8 mouse cellular contexts compared by ENCODE assay signal in the genomic region with DNA sequence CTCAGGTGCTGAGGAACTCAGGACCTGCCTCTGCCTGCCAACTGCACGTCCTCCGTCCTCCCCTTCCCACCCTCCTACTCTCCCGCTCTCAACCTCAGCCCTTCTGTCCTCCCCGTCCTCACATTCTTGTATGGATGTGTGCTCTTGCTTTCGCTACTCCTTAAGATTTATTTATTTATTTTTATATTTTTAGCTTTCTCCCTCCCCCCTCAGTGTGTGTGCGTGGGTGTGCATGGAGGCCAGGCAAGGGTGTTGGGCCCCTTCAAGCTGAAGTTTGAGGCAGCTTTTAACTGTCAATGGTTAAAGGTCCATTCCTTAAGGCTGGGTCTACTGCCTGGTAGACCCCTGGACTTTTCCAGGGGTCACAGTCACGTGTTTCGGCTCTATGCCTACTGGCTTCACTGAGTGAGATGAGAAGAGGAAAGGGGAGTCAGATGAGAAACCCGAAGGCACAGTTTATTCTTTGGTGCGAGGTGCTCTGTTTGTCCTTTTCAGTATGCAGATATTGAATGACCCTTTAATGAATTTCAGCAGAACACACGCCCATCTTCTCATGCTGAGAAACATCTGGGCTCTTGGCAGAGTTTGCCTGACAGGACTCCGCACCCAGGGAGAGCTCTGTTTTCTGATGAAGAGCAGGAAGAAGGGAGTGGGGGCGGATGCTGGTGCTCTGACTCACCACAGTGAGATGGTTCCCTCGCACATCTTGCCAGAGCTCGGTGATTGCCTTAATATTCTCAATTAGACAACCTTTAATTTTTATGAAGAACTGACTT.
A peak's percentile ranks its signal among the peaks of the same experiment; 100 is the strongest.
DNase-seq lines count a peak whose midpoint lies in the region; ATAC-seq lines count a peak whose summit lies in the region.

No protein-coding gene starts in this region.

- no peak overlapping the region for H3K9ac ChIP-seq in embryonic facial prominence, embryonic 13.5 days
- H3K9ac ChIP-seq in liver, embryonic 11.5 days (ENCODE audit: low read depth, low read length), result no peak overlapping the region

- no peak for ATAC-seq in embryonic facial prominence, embryonic 13.5 days (ENCODE audit: insufficient number of reproducible peaks, insufficient read depth, low FRiP score, low TSS enrichment, low read depth)
- no peak for ATAC-seq in liver, embryonic 11.5 days (replicated peaks; ENCODE audit: low FRiP score)

- H3K4me3 ChIP-seq in embryonic facial prominence, embryonic 13.5 days, result no peak overlapping the region
- no peak overlapping the region for H3K4me3 ChIP-seq in embryonic facial prominence, embryonic 10.5 days
- no peak overlapping the region for H3K4me3 ChIP-seq in liver, embryonic 11.5 days (ENCODE audit: low read depth, low read length)

- peaks cover 38% of the 10 kb centered on the region for H3K4me1 ChIP-seq in embryonic facial prominence, embryonic 13.5 days
- H3K4me1 ChIP-seq in embryonic facial prominence, embryonic 10.5 days, result peaks cover 8% of the 10 kb centered on the region
- H3K4me1 ChIP-seq in liver, embryonic 11.5 days (replicated peaks; ENCODE audit: control insufficient read depth, insufficient read depth, low read length), result no peaks in the 10 kb centered on the region

- no peaks in the 10 kb centered on the region for H3K36me3 ChIP-seq in embryonic facial prominence, embryonic 13.5 days
- H3K36me3 ChIP-seq in embryonic facial prominence, embryonic 10.5 days (replicated peaks), result no peaks in the 10 kb centered on the region
- no peaks in the 10 kb centered on the region for H3K36me3 ChIP-seq in liver, embryonic 11.5 days (ENCODE audit: control insufficient read depth, insufficient read depth, low read length)

- DNase-seq in embryonic facial prominence, embryonic 10.5 days (ENCODE audit: low spot score), result no peak
- DNase-seq in urinary bladder, postnatal 25 days (ENCODE audit: low spot score), result peak; percentile 24
- no peak for DNase-seq in urinary bladder, adult 2 months (ENCODE audit: low spot score)
- peak; percentile 25 to 51 for DNase-seq in left cerebral cortex, adult 9 months (ENCODE audit: low spot score in 2 of 2)
- DNase-seq in telencephalon, adult 2 months (ENCODE audit: low read depth, low spot score), result peak; percentile 50
- no peak for DNase-seq in liver, embryonic 11.5 days (ENCODE audit: low spot score)
- no peak for DNase-seq in retina, embryonic 14.5 days (ENCODE audit: low spot score)

- H3K27me3 ChIP-seq in embryonic facial prominence, embryonic 13.5 days, result no peaks in the 10 kb centered on the region
- H3K27me3 ChIP-seq in embryonic facial prominence, embryonic 10.5 days (replicated peaks; ENCODE audit: low read depth, poor library complexity, severe bottlenecking), result peaks cover 6% of the 10 kb centered on the region; the same call in 1 of the 2 replicates
- H3K27me3 ChIP-seq in liver, embryonic 11.5 days (replicated peaks; ENCODE audit: control insufficient read depth, insufficient read depth, low read length), result no peaks in the 10 kb centered on the region

- H3K4me2 ChIP-seq in embryonic facial prominence, embryonic 13.5 days, result peak overlapping the region; percentile 27; the same call in 1 of the 2 replicates
- no peak overlapping the region for H3K4me2 ChIP-seq in liver, embryonic 11.5 days

- no peaks in the 10 kb centered on the region for H3K9me3 ChIP-seq in embryonic facial prominence, embryonic 13.5 days
- no peaks in the 10 kb centered on the region for H3K9me3 ChIP-seq in embryonic facial prominence, embryonic 10.5 days
- no peaks in the 10 kb centered on the region for H3K9me3 ChIP-seq in liver, embryonic 11.5 days (ENCODE audit: control insufficient read depth, low read length)

- H3K27ac ChIP-seq in embryonic facial prominence, embryonic 13.5 days, result 0 out of 2 replicates have a peak overlapping the region, but pooled peaks have one; percentile 7
- no peak overlapping the region for H3K27ac ChIP-seq in embryonic facial prominence, embryonic 10.5 days (replicated peaks)
- no peak overlapping the region for H3K27ac ChIP-seq in liver, embryonic 11.5 days (ENCODE audit: low read depth, low read length)

- 38% methylated on average over 15 of the region's 15 CpGs for whole genome bisulfite sequencing in embryonic facial prominence, embryonic 13.5 days
- WGBS in embryonic facial prominence, embryonic 10.5 days, result 80% methylated on average over 15 of the region's 15 CpGs
- 70% methylated on average over 15 of the region's 15 CpGs for WGBS in liver, embryonic 11.5 days

Comparison
In these comparisons a context has a peak if more than half of its experiments do, and no peak if none do; other contexts are left out.
1. DNase-seq: peak in urinary bladder, postnatal 25 days (single experiment), left cerebral cortex, adult 9 months (2 of 2) and telencephalon, adult 2 months (single experiment); none in embryonic facial prominence, embryonic 10.5 days (single experiment), urinary bladder, adult 2 months (single experiment), liver, embryonic 11.5 days (single experiment) and retina, embryonic 14.5 days (single experiment).